Mouse (Mus musculus) gastrocnemius, adult 2 months (tissue): Measurements from ENCODE around the gene Dnah14. TPM values are rescaled to one million over a fixed set of nuclear protein-coding genes. Genes with fewer than 3 reads are reported as not detected.

Experiments
- DNase-seq: peaks from one replicate; pipeline ENCODE4 v3.0.0; 2022
- H3K27ac ChIP-seq: fragments of 200-600 bp; 2 replicates; pipeline ENCODE4 v1.8.1; 2022; ENCODE audit warnings: mild to moderate bottlenecking
- H3K4me3 ChIP-seq: fragments of 200-600 bp; 2 replicates; pipeline ENCODE4 v1.8.1; 2022; ENCODE audit warnings: mild to moderate bottlenecking, moderate library complexity
- CTCF ChIP-seq: fragments of 200-600 bp; IDR thresholded peaks from 2 replicates; pipeline ENCODE4 v1.8.1; 2022; ENCODE audit warnings: antibody characterized with exemption, mild to moderate bottlenecking, moderate library complexity
- intact Hi-C: fragments of 180-260 bp; cut with DNase I; formaldehyde crosslinking; loops from one replicate; pipeline ENCODE4 v1.15.1; 2025
- long read RNA-seq, 2 experiments: library from polyadenylated mRNA; stranded (forward); transcript quantifications; one replicate each; pipeline ENCODE4 v2.0.0; 2021
- total RNA-seq, 2 experiments: library from RNA; stranded (reverse); gene quantifications; 2 replicates each; pipeline ENCODE4 v1.2.3; 2021

Dnah14 gene
- not detected for total RNA-seq
- long read RNA-seq, experiment 1 = 0 reads
- long read RNA-seq, experiment 2 = 0 reads

DNA sequence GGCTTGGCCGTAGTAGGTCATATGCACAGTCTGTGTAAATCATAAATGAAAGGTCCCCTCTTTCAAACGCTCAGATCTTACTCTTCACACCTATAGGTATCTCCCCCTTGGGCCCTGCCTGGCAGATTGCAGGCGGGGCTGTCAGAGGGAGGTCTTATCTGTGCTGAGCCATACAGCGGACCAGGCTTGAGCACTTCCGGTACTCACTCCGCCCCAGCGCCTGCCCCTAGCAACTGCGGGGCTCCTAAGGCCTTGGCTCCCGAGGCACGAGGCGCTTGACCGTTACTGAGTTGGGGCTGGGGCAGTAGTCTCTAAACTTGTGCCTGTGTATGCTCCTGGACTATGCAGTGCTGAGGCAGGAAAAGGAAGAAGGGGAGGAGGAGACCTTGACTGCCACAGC is at the start of gene Dnah14:
Gene Dnah14, plus strand, starts transcription at position 238 of the 400 bp plus-strand sequence.
- no peak for DNase-seq
- intact Hi-C loops = no loop called here
- no peak for TF ChIP-seq CTCF
- Histone ChIP-seq H3K27ac (no peak within 1 kb of the TSS), H3K4me3 (no peak within 1 kb of the TSS)

- Histone ChIP-seq H3K27ac (peak overlapping the region; percentile 28; the same call in 1 of the 2 replicates), H3K4me3 (no peak overlapping the region)
- DNase-seq = peak; percentile 87
- TF ChIP-seq CTCF = no peak
- intact Hi-C loops = no loop called here
Measured at GRCm38 (mm10) chr1:181529368-181529767, 47.0 kb upstream of the Dnah14 start.

DNA sequence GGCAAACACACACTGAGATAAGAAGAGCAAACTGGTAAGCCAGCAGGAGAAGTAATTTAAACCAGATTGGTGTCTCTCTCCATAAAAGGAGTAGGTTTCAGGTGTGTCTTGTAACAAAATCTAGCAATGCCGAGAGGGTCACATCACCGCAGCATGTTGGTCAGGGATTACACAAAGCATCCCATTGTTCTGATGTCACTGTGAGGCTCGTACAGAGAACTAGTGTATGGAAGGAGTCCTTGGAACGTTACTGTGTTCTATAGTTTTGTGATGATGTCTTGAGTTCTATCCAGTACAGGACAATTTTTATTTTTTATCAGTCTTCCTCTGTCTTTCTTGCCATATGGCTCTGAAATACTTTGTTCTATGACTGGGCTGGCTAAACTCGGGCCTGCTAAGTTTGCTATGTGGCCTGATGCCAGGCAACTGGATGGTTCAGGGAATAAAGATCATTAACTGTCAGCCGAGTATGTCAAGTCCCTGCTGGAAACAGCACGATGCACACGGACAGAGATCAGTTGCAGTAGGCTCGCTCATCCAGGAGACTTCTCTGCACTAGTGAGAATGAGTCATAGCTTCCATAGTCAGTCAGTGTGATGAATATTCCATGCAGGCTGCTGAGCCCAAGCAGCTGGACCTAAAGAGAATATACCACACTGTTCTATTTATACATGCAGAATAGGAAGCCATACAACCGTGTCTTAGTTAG is 41.0 kb upstream of the Dnah14 start:
- intact Hi-C loops = no loop called here

DNA sequence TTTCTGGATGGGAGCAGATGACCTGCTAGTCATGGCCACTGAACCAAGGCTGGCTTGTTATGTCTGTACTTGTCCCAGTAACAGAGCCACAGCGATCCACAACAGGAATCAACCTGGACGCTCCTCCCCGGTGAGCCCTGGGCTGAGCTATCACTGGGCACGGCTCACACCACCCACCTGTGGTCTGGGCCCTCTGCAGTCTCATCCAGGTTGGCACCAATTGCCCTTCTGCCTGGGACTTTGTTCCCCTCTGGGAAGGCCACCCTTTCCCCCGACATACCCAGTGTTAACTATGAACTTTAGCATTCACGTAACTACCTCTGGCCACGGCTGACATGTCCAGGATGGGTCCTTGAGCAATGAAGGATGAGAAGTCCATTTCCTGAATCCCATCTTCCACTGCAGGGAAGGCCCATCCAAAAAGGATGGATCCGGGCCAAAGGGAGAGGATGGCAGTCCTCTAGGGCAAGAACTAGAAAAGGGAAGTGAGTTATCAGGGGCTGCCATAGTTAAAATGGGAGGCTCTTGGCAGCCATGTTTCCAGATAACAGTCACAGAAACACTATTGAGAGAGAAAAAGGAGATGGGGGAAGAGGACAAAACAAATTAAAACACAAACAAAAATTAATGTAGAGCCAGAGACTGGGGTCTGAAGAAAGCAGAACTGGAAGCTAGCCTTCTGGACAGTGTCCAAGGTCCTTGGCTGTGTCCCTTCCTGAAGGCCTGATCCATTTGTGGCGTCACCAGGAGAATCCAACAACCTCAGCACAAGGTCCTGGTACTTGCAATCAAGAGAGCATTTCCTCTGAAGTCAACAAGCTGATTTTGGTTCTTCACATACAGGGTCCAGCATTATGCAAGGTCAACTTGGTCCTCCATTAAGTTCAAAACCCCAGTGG is 38.5 kb upstream of the Dnah14 start:
- no peak for TF ChIP-seq CTCF
- no peak for DNase-seq
- intact Hi-C loops = no loop called here
- H3K27ac ChIP-seq = no peak overlapping the region
- no peak overlapping the region for H3K4me3 ChIP-seq

More for the DNA sequence above, 41.0 kb upstream of the Dnah14 start:
- Histone ChIP-seq H3K27ac (no peak overlapping the region), H3K4me3 (no peak overlapping the region)
- no peak for TF ChIP-seq CTCF
- DNase-seq = no peak

DNA sequence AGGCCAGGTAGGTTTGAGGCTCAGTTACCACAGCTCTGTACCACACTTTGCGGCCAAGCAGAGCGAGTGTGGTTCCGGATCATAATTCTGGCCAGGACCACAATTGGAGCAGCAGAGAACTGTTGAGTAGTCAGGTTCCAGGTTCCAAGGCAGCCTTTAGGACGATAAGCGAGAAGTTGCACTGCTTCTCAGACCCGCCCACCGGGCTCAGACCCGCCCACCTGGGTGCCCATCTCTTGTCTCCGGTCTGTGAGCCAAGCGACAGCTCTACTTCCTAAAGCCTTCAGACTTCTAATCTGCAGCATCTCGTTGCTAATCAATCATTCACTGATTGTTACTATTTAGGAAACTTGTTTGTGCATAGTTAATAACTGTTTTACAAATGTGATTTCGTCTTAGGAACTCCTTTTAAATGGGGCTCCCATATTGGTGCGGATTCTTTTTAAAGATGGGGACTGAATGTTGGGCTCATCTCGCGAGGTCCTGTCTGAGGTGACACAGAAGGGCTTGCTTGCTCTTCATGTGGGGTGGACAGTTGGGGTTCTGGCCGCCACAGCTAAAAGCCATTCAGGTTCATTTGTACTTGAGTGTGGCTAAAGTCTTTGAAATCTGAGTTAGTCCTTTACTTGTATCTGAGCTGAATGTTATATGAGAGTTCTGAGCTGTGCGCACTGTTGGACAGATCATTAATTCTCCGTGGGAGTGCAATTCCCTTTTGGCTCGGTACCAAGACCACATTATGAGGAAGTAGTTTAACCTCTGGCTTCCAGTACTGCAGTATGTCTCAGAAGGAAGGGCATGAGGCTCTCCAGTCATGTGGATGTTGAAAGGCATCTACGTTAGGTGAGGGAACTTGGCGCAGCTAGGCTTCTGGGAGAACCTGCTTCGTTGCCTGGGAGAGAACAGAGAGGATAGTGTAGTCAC is 36.3 kb upstream of the Dnah14 start:
- Histone ChIP-seq H3K27ac (no peak overlapping the region), H3K4me3 (no peak overlapping the region)
- TF ChIP-seq CTCF = no peak
- intact Hi-C loops = no loop called here
- DNase-seq = no peak

GRCm38 (mm10) chr1:181543711-181544383 is 32.5 kb upstream of the Dnah14 start:
- TF ChIP-seq CTCF = peak; percentile 67
- intact Hi-C loops = loop anchor here (2.0 kb wide), 2 partner anchors 165 to 265 kb away; no protein-coding TSS in a partner anchor
- peak; percentile 50 for DNase-seq
- no peak overlapping the region for H3K27ac ChIP-seq
- no peak overlapping the region for H3K4me3 ChIP-seq

GRCm38 (mm10) chr1:181545044-181545772 is 31.2 kb upstream of the Dnah14 start:
- intact Hi-C loops = loop anchor here (2.0 to 5.0 kb wide), 2 partner anchors 78 to 166 kb away; no protein-coding TSS in a partner anchor
- H3K4me3 ChIP-seq = no peak overlapping the region
- peak; percentile 93; the same call in 1 of the 2 replicates for TF ChIP-seq CTCF
- no peak overlapping the region for H3K27ac ChIP-seq
- peak; percentile 48 for DNase-seq

DNA sequence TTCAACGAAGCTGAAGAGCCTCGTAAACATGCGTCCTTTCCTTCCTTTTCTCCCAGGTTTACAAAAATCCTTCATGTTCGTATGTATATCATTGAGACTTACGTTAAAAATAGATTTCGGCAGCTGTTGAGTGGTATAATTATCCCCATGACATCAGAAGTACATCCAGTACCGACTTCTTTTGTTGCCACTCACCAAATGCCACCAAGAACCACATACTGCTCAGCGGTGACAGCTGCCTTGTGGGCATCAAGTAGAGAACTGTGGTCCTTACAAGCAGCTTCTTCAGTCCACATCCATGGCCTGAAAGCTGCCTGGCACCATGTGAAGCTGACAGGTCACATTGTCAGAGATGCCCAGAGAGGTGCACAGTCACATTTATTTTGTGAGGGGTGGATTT is 26.4 kb upstream of the Dnah14 start:
- Histone ChIP-seq H3K4me3 (no peak overlapping the region), H3K27ac (no peak overlapping the region)
- no peak for TF ChIP-seq CTCF
- intact Hi-C loops = loop anchor here (5.0 kb wide), 1 partner anchor 83 kb away; no protein-coding TSS in a partner anchor
- no peak for DNase-seq

DNA sequence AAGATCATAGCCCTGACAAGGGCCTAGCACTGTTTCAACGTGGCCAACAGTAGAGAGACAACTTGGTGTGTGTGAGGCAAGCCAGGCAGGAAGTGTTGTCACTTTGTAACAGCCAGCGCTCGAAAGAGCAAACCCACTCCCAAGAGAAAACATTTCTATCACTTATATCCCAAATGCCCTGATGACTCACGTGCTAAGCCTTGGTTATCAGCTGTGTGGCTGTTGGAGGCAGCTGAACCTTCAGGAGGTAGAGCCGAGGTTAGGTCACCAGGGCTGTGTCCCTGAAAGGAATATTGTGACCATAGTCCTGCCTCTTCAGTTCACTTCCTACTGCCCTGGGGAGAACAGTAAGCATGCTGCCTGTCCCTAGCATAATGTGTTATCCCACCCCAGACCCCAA is 25.5 kb upstream of the Dnah14 start:
- no peak for TF ChIP-seq CTCF
- DNase-seq = no peak
- intact Hi-C loops = no loop called here
- H3K27ac ChIP-seq = no peak overlapping the region
- H3K4me3 ChIP-seq = no peak overlapping the region

GRCm38 (mm10) chr1:181552533-181553410 is 23.6 kb upstream of the Dnah14 start:
- peak; percentile 41 for DNase-seq
- H3K4me3 ChIP-seq = no peak overlapping the region
- no peak overlapping the region for H3K27ac ChIP-seq
- TF ChIP-seq CTCF = no peak
- intact Hi-C loops = no loop called here
